Mouse (Mus musculus) megakaryocyte, embryonic 14.5 days (primary cell): ENCODE measurements around the gene Pemt.

ENCODE experiments used
- FLI1 ChIP-seq: IDR thresholded peaks from 2 replicates; pipeline ENCODE4 v1.6.1; 2012; ENCODE audit warnings: low read length, inconsistent platforms, mixed read lengths
- GATA1 ChIP-seq: IDR thresholded peaks from 3 replicates; pipeline ENCODE4 v1.6.1; 2012; ENCODE audit warnings: mixed read lengths, low read length, inconsistent platforms, borderline replicate concordance

DNA sequence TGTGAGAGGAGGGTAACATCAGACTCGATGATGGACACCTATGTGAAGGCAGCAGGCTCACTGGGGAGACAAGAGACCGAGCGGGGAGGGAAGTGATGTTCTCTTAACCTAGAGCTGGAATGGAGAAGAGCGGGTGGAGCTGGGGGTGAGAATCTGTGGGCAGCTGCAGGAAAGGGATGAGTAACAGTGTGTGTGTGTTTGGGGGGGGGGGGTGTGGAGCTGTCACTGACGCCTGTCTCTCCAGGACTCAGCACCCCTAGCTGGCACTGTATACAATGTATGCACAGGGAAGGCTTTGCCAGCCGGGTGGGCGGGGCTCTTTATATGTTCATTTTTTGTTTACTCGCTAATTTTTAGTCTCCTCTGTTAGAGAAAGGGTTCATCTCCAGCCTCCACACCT, 42.5 kb downstream of the Pemt start:
- no peak for TF ChIP-seq GATA1
- no peak for TF ChIP-seq FLI1
